Mouse (Mus musculus) forebrain, postnatal 0 days (tissue): ENCODE measurements around the gene Baz1b. TPM values are rescaled to one million over a fixed set of nuclear protein-coding genes. Genes with fewer than 3 reads are reported as not detected.

ENCODE experiments used
- ATAC-seq: fragments of 200-750 bp; cut with Nextera tagmentation; 2 replicates; pipeline ENCODE4 v1.8.0; 2017; ENCODE audit warnings: mild to moderate bottlenecking, moderate library complexity
- DNase-seq: peaks from one replicate; pipeline ENCODE4 v3.0.0-alpha.2; 2015
- H3K27ac ChIP-seq: fragments of 300-500 bp; sonication (generic); 2 replicates; pipeline ENCODE4 v1.5.1; 2014; ENCODE audit warnings: low read depth, mild to moderate bottlenecking, antibody characterized with exemption, low read length, moderate library complexity, mixed read lengths
- H3K27me3 ChIP-seq: fragments of 300-500 bp; sonication (generic); 2 replicates; pipeline ENCODE4 v1.6.1; 2014; ENCODE audit warnings: mild to moderate bottlenecking, low read length, mixed read lengths; ENCODE audit not compliant: insufficient read depth
- H3K36me3 ChIP-seq: fragments of 300-500 bp; sonication (generic); 2 replicates; pipeline ENCODE4 v1.6.1; 2014; ENCODE audit warnings: mild to moderate bottlenecking, moderate library complexity; ENCODE audit not compliant: insufficient read depth
- H3K4me1 ChIP-seq: fragments of 300-500 bp; sonication (generic); 2 replicates; pipeline ENCODE4 v1.6.1; 2014; ENCODE audit warnings: antibody characterized with exemption; ENCODE audit not compliant: insufficient read depth
- H3K4me2 ChIP-seq: fragments of 300-500 bp; sonication (generic); 2 replicates; pipeline ENCODE4 v1.6.1; 2014; ENCODE audit warnings: low read depth, mild to moderate bottlenecking, moderate library complexity
- H3K4me3 ChIP-seq: fragments of 300-500 bp; sonication (generic); 2 replicates; pipeline ENCODE4 v1.5.1; 2014; ENCODE audit warnings: low read depth, low read length, mixed read lengths
- H3K9ac ChIP-seq: fragments of 300-500 bp; sonication (generic); 2 replicates; pipeline ENCODE4 v1.6.1; 2014; ENCODE audit warnings: mild to moderate bottlenecking
- H3K9me3 ChIP-seq: fragments of 300-500 bp; sonication (generic); 2 replicates; pipeline ENCODE4 v1.6.1; 2016; ENCODE audit warnings: low read length
- CTCF ChIP-seq: sonication (generic); IDR thresholded peaks from 2 replicates; pipeline ENCODE4 v1.5.1; 2016; ENCODE audit warnings: antibody characterized with exemption, control low read depth, low read depth
- WGBS: fragments of 180-500 bp; shearing (Covaris S2); extraction: QIAGEN DNeasy Blood & Tissue Kit; methylation state at CpG from one replicate; pipeline ENCODE4 v1.1.7; 2014; 5-methylcytosine and 5-hydroxymethylcytosine counted together
- microRNA-seq, 2 experiments: library from miRNA; unstranded; fragments of <30 nt; microRNA quantifications; one replicate each; pipeline ENCODE4; 2016
- polyA plus RNA-seq: library from polyadenylated mRNA; unstranded; fragments of >200 nt; fragmentation: Nextera tagmentation; extraction: Ambion mirVana; gene quantifications from 2 replicates; pipeline ENCODE4 v1.2.1, GENCODE M21; 2015
- total RNA-seq: library from RNA; depleted of rRNA; stranded (reverse); fragments of >200 nt; gene quantifications from 2 replicates; pipeline ENCODE4 v1.2.3, GENCODE M21; 2014; rRNA removed

Gene Baz1b
- total and polyA plus RNA-seq, 2 experiments from 2014 or later: 15.0 to 51.6 TPM

DNA sequence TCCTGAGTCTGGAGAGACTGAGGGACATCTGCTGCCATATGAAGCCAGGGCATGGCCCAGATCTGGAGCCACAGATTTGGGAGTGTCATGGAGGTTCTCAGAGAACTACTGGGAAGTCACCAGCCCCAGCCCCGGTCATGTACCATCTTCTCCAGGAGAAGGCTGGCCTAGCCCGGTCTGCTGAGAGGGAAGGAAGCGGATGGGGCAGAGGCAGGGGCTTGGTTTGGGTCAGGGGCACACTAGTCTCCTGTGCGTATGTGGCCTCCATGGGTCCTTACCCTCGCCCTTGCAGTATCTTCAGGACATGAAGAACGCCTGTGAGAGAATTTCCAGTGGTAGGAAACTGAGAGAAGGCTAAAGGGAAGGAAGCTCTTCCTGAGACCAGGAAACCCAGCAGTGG, 103.6 kb downstream of the Baz1b start:
- Histone ChIP-seq H3K4me1 (no peaks in the 10 kb centered on the region), H3K9me3 (no peaks in the 10 kb centered on the region), H3K4me2 (no peak overlapping the region), H3K36me3 (no peaks in the 10 kb centered on the region), H3K4me3 (no peak overlapping the region), H3K27me3 (no peaks in the 10 kb centered on the region), H3K27ac (no peak overlapping the region), H3K9ac (no peak overlapping the region)
- DNase-seq: no peak
- ATAC-seq: no peak
- no peak for TF ChIP-seq CTCF
- WGBS: 84% methylated on average over 6 of the region's 6 CpGs

- H3K4me1 ChIP-seq: no peaks in the 10 kb centered on the region
- no peak overlapping the region for H3K27ac ChIP-seq
- H3K9ac ChIP-seq: no peak overlapping the region
- no peaks in the 10 kb centered on the region for H3K27me3 ChIP-seq
- H3K36me3 ChIP-seq: no peaks in the 10 kb centered on the region
- H3K9me3 ChIP-seq: no peaks in the 10 kb centered on the region
- H3K4me2 ChIP-seq: no peak overlapping the region
- ATAC-seq: no peak
- no peak for TF ChIP-seq CTCF
- 41% methylated on average over 4 of the region's 4 CpGs for WGBS
- DNase-seq: no peak
- no peak overlapping the region for H3K4me3 ChIP-seq
These were observed 104.1 kb downstream of the Baz1b start for GRCm38 (mm10) chr5:135291193-135291592.

- Histone ChIP-seq H3K9me3 (no peaks in the 10 kb centered on the region), H3K27ac (no peak overlapping the region), H3K27me3 (no peaks in the 10 kb centered on the region), H3K4me2 (no peak overlapping the region), H3K4me3 (no peak overlapping the region), H3K4me1 (no peaks in the 10 kb centered on the region), H3K9ac (no peak overlapping the region), H3K36me3 (no peaks in the 10 kb centered on the region)
- DNase-seq (no peak), ATAC-seq (no peak)
- no peak for TF ChIP-seq CTCF
- 81% methylated on average over 2 of the region's 2 CpGs for WGBS
These were observed 104.9 kb downstream of the Baz1b start for GRCm38 (mm10) chr5:135292001-135292400.

Small RNAs within 50 kb of the gene (microRNA-seq; reads per million reads assigned to microRNA genes)
- 0 reads per million in 2 experiments for gene Gm25315

Other genes starting within 250 kb of the Baz1b start
- not detected in 2 replicates for gene Cldn4, start 240.3 kb upstream of the Baz1b start, total RNA-seq
- not detected in 2 replicates for gene Cldn4, start 240.3 kb upstream of the Baz1b start, polyA plus RNA-seq
- gene Cldn3, start 201.1 kb upstream of the Baz1b start, total RNA-seq: 5.5 and 8.8 TPM in 2 replicates
- gene Cldn3, start 201.1 kb upstream of the Baz1b start, polyA plus RNA-seq: 10.6 and 10.9 TPM in 2 replicates
- gene Abhd11, start 178.1 kb upstream of the Baz1b start, total RNA-seq: 46.3 and 61.1 TPM in 2 replicates
- gene Abhd11, start 178.1 kb upstream of the Baz1b start, polyA plus RNA-seq: 86.7 and 91.4 TPM in 2 replicates
- 152 and 167 TPM in 2 replicates for gene Stx1a, start 163.8 kb upstream of the Baz1b start, total RNA-seq
- 143 and 171 TPM in 2 replicates for gene Stx1a, start 163.8 kb upstream of the Baz1b start, polyA plus RNA-seq
- gene Dnajc30, start 123.1 kb upstream of the Baz1b start, total RNA-seq: 11.8 and 14.6 TPM in 2 replicates
- 50.1 and 52.3 TPM in 2 replicates for gene Dnajc30, start 123.1 kb upstream of the Baz1b start, polyA plus RNA-seq
- 72.1 and 92.3 TPM in 2 replicates for gene Bud23, start 122.3 kb upstream of the Baz1b start, total RNA-seq
- gene Bud23, start 122.3 kb upstream of the Baz1b start, polyA plus RNA-seq: 68.0 and 69.6 TPM in 2 replicates
- 71.1 and 74.8 TPM in 2 replicates for gene Vps37d, start 109.0 kb upstream of the Baz1b start, total RNA-seq
- 31.1 and 34.2 TPM in 2 replicates for gene Vps37d, start 109.0 kb upstream of the Baz1b start, polyA plus RNA-seq
- gene Mlxipl, start 97.4 kb upstream of the Baz1b start, total RNA-seq: 0.76 and 0.77 TPM in 2 replicates
- gene Mlxipl, start 97.4 kb upstream of the Baz1b start, polyA plus RNA-seq: 0.28 and 1.0 TPM in 2 replicates
- gene Tbl2, start 37.6 kb upstream of the Baz1b start, total RNA-seq: 13.5 and 35.2 TPM in 2 replicates
- 9.2 and 12.0 TPM in 2 replicates for gene Tbl2, start 37.6 kb upstream of the Baz1b start, polyA plus RNA-seq
- 30.3 and 31.4 TPM in 2 replicates for gene Bcl7b, start 19.0 kb upstream of the Baz1b start, total RNA-seq
- gene Bcl7b, start 19.0 kb upstream of the Baz1b start, polyA plus RNA-seq: 42.6 TPM in 2 replicates
- gene Fzd9, start 64.0 kb downstream of the Baz1b start, total RNA-seq: 16.5 and 19.7 TPM in 2 replicates
- 14.2 and 16.6 TPM in 2 replicates for gene Fzd9, start 64.0 kb downstream of the Baz1b start, polyA plus RNA-seq
- gene Fkbp6, start 162.8 kb downstream of the Baz1b start, total RNA-seq: not detected in 2 replicates
- 0.18 TPM in 1 of 2 replicates, not detected in the other for gene Fkbp6, start 162.8 kb downstream of the Baz1b start, polyA plus RNA-seq
- gene Trim50, start 166.0 kb downstream of the Baz1b start, total RNA-seq: not detected in 2 replicates
- gene Trim50, start 166.0 kb downstream of the Baz1b start, polyA plus RNA-seq: not detected in 2 replicates
- 20.2 and 29.5 TPM in 2 replicates for gene Nsun5, start 182.7 kb downstream of the Baz1b start, total RNA-seq
- gene Nsun5, start 182.7 kb downstream of the Baz1b start, polyA plus RNA-seq: 19.5 and 20.4 TPM in 2 replicates
- 6.0 and 9.9 TPM in 2 replicates for gene Pom121, start 207.3 kb downstream of the Baz1b start, total RNA-seq
- 6.0 and 8.1 TPM in 2 replicates for gene Pom121, start 207.3 kb downstream of the Baz1b start, polyA plus RNA-seq